Mouse (Mus musculus) heart, embryonic 10.5 days (tissue): Measurements from ENCODE around the gene Fras1. TPM values are rescaled to one million over a fixed set of nuclear protein-coding genes. Genes with fewer than 3 reads are reported as not detected.

Experiments
- DNase-seq: peaks from one replicate; pipeline ENCODE4 v3.0.0-alpha.2; 2017; ENCODE audit warnings: low spot score
- H3K27ac ChIP-seq: fragments of 300-500 bp; sonication (generic); 2 replicates; pipeline ENCODE4 v1.5.1; 2016; ENCODE audit warnings: mild to moderate bottlenecking
- H3K27me3 ChIP-seq: fragments of 300-500 bp; sonication (generic); 2 replicates; pipeline ENCODE4 v1.6.1; 2016; ENCODE audit warnings: mild to moderate bottlenecking; ENCODE audit not compliant: poor library complexity, insufficient read depth, severe bottlenecking
- H3K36me3 ChIP-seq: fragments of 300-500 bp; sonication (generic); 2 replicates; pipeline ENCODE4 v1.6.1; 2016; ENCODE audit warnings: mild to moderate bottlenecking, moderate library complexity
- H3K4me1 ChIP-seq: fragments of 300-500 bp; sonication (generic); 2 replicates; pipeline ENCODE4 v1.6.1; 2016; ENCODE audit warnings: mild to moderate bottlenecking
- H3K4me3 ChIP-seq: fragments of 300-500 bp; sonication (generic); 2 replicates; pipeline ENCODE4 v1.5.1; 2016; ENCODE audit warnings: mild to moderate bottlenecking, moderate library complexity
- H3K9me3 ChIP-seq: fragments of 300-500 bp; sonication (generic); 2 replicates; pipeline ENCODE4 v1.6.1; 2016; ENCODE audit warnings: mild to moderate bottlenecking, moderate library complexity
- WGBS: fragments of 180-500 bp; shearing (Covaris S2); methylation state at CpG from one replicate; pipeline ENCODE4 v1.1.7; 2016; 5-methylcytosine and 5-hydroxymethylcytosine counted together
- polyA plus RNA-seq: library from polyadenylated mRNA; unstranded; fragments of >200 nt; fragmentation: Nextera tagmentation; extraction: Ambion mirVana; gene quantifications from 2 replicates; pipeline ENCODE4 v1.2.1, GENCODE M21; 2016

Fras1 gene
- polyA plus RNA-seq, 1 experiment from 2014 or later = 26.9 TPM

DNA sequence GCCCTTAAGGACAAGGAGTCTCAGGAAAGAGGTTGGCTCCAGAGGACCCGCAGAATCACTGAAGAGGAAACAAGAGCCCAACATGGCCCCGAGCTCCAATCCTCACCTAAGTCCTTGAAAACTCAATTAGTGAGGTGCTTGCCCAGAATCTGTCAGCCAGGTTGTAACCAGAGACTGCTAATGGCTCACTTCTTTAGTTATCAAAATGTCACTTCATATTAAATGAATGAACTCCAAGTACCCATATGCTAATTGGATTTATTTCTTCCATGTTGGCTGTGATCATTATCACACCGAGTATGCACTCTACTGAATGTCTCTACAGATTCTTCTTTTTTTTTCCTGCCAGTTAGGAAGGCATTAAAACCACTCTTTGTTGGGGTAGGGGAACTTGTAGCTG is 47.8 kb downstream of the Fras1 start:
- DNase-seq = no peak

DNA sequence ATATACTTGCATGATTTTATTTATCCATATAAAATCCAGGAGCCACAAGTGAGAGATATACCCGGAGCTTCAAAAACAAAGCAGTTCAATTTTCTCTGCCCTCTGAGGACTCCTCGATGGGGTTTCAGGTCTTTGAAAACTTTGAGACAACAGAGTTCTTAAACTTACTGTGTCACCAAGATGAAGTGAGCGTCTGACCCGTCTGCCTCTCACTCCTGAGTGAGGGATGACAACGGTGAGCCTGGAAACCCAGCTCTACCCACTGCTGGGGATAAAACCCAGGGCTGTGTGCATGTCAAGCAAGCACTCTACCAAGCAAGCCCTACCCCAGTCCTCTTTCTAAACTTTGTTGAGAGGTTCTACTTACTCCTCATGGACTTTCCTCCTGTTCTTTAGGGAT is 49.0 kb downstream of the Fras1 start:
- DNase-seq = no peak
- Histone ChIP-seq H3K4me3 (no peak overlapping the region), H3K4me1 (peaks cover under 1% of the 10 kb centered on the region; the same call in 1 of the 2 replicates), H3K9me3 (no peaks in the 10 kb centered on the region), H3K27ac (no peak overlapping the region), H3K27me3 (no peaks in the 10 kb centered on the region), H3K36me3 (no peaks in the 10 kb centered on the region)
- 80% methylated on average over 5 of the region's 5 CpGs for WGBS

More for the DNA sequence above, 47.8 kb downstream of the Fras1 start:
- WGBS = 82% methylated on average over 3 of the region's 3 CpGs
- H3K27me3 ChIP-seq = no peaks in the 10 kb centered on the region
- no peak overlapping the region for H3K27ac ChIP-seq
- H3K4me1 ChIP-seq = no peaks in the 10 kb centered on the region
- H3K9me3 ChIP-seq = no peaks in the 10 kb centered on the region
- H3K36me3 ChIP-seq = no peaks in the 10 kb centered on the region
- H3K4me3 ChIP-seq = no peak overlapping the region

DNA sequence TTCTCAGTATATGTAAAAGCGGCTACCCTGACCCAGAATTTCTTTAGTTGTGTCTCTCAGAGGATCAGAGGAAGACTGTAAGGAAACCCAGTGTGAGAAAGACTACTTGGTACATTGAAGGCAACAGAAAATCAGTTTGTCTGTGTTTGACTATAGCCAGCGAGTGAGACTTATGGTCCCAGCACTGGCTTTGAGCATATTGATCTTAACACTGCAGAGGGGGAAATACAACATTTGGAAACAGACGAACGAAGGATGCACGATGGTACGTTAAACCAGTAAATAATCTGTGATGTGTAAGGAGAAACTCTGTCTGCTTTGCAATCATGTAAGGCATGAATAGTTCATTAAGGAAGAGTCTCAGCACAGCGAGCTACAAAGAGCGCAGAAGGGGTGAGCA is 51.6 kb downstream of the Fras1 start:
- WGBS = 91% methylated on average over 8 of the region's 8 CpGs

DNA sequence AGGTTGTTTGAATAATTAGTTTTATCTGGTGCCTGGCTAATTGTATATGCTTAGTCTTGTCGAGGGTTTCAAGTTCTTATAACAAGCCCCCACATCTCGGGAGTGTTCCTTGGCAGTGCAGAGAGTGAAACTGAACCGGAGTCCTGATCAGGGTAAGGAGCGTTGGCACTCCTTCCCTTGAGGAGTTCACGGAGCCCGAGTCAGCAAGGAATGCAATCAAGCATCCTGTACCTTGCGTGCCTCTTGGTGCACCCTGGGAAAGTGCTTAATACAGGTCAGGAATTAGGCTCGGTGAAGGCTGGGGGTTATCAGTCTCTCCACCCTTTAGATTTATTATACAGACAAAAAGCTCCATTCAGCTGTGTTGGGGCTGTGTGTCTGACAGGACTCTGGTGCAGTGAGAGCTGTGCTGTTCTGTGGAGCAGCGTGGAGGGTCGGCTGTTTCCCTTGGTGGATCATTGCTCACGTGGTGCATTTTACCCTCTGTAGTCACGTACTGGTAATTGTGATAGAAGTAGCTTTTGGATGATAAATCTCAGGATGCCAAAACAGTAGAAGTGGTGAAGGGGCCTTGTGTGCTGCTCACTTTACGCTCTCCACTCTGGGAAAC is 55.9 kb downstream of the Fras1 start:
- H3K9me3 ChIP-seq = no peaks in the 10 kb centered on the region
- no peak overlapping the region for H3K4me3 ChIP-seq
- peaks cover 21% of the 10 kb centered on the region for H3K4me1 ChIP-seq
- DNase-seq = no peak
- no peaks in the 10 kb centered on the region for H3K27me3 ChIP-seq
- H3K27ac ChIP-seq = no peak overlapping the region
- WGBS = 66% methylated on average over 13 of the region's 13 CpGs
- no peaks in the 10 kb centered on the region for H3K36me3 ChIP-seq

More for the DNA sequence above, 51.6 kb downstream of the Fras1 start:
- H3K9me3 ChIP-seq = no peaks in the 10 kb centered on the region
- no peaks in the 10 kb centered on the region for H3K36me3 ChIP-seq
- H3K27ac ChIP-seq = no peak overlapping the region
- no peak overlapping the region for H3K4me3 ChIP-seq
- no peaks in the 10 kb centered on the region for H3K27me3 ChIP-seq
- peak; percentile 52 for DNase-seq
- H3K4me1 ChIP-seq = peaks cover 21% of the 10 kb centered on the region

DNA sequence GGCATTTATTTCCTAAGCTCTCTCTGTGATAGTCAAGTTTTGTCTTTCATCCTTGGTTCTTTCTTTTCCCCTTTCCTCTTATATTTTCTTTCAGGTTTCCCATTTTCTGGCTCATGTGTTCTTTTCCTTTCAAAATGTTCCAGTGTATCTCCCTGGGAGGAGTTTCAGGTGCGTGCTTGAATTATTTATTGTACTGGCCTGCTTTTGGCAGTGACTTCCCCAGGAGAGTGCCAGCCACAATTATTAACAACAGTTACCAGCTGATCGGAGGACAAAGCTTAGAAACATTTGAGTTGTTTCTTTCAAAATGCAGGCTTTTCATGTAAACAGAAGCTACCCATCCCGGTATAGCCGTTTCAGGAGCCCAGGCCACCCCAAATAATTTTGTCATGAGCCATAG is 64.1 kb downstream of the Fras1 start:
- H3K4me3 ChIP-seq = no peak overlapping the region
- no peaks in the 10 kb centered on the region for H3K36me3 ChIP-seq
- DNase-seq = peak; percentile 28
- H3K27ac ChIP-seq = no peak overlapping the region
- 87% methylated on average over 4 of the region's 4 CpGs for WGBS
- H3K4me1 ChIP-seq = peaks cover 9% of the 10 kb centered on the region; the same call in 1 of the 2 replicates
- no peaks in the 10 kb centered on the region for H3K27me3 ChIP-seq
- no peaks in the 10 kb centered on the region for H3K9me3 ChIP-seq

- Histone ChIP-seq H3K36me3 (no peaks in the 10 kb centered on the region), H3K4me1 (peaks cover 9% of the 10 kb centered on the region; the same call in 1 of the 2 replicates), H3K27me3 (no peaks in the 10 kb centered on the region), H3K9me3 (no peaks in the 10 kb centered on the region), H3K27ac (no peak overlapping the region), H3K4me3 (no peak overlapping the region)
- WGBS = 88% methylated on average over 4 of the region's 4 CpGs
- DNase-seq = peak; percentile 67
Observed at GRCm38 (mm10) chr5:96439811-96440210, 66.1 kb downstream of the Fras1 start.

DNA sequence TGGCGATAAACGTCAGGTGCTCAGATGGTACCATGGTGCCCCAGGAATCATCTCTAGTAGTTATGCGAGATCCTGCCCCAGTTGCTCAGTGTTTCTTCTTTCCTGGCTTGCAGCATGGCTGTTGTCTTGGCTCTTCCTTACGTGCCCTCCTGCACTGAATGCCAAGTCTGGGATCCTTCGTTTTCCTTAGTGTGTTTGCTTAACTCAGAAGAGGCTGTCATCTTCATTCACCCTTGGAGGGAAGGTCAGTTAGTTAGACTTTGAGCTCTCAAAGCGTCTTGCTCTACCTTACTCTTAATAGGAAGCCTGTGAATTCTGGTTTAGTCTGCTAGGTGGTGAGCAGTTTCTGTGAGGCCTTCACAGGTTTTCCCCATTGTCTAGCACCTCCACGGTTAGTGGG is 73.7 kb downstream of the Fras1 start:
- WGBS = 86% methylated on average over 7 of the region's 7 CpGs
- H3K9me3 ChIP-seq = no peaks in the 10 kb centered on the region
- H3K36me3 ChIP-seq = no peaks in the 10 kb centered on the region
- DNase-seq = no peak
- H3K4me1 ChIP-seq = no peaks in the 10 kb centered on the region
- no peak overlapping the region for H3K27ac ChIP-seq
- H3K4me3 ChIP-seq = no peak overlapping the region
- H3K27me3 ChIP-seq = no peaks in the 10 kb centered on the region

- H3K27me3 ChIP-seq = no peaks in the 10 kb centered on the region
- 89% methylated on average over 1 of the region's 1 CpGs for WGBS
- DNase-seq = no peak
- H3K27ac ChIP-seq = no peak overlapping the region
- no peak overlapping the region for H3K4me3 ChIP-seq
- no peaks in the 10 kb centered on the region for H3K36me3 ChIP-seq
- peaks cover 34% of the 10 kb centered on the region for H3K4me1 ChIP-seq
- no peaks in the 10 kb centered on the region for H3K9me3 ChIP-seq
Observed at GRCm38 (mm10) chr5:96452027-96452426, 78.3 kb downstream of the Fras1 start.

- Histone ChIP-seq H3K4me1 (peaks cover 34% of the 10 kb centered on the region), H3K27ac (no peak overlapping the region), H3K4me3 (no peak overlapping the region), H3K36me3 (no peaks in the 10 kb centered on the region), H3K9me3 (no peaks in the 10 kb centered on the region), H3K27me3 (no peaks in the 10 kb centered on the region)
- DNase-seq = no peak
- 88% methylated on average over 5 of the region's 5 CpGs for WGBS
Observed at GRCm38 (mm10) chr5:96453386-96453785, 79.6 kb downstream of the Fras1 start.

- 63% methylated on average over 3 of the region's 3 CpGs for WGBS
- Histone ChIP-seq H3K27me3 (no peaks in the 10 kb centered on the region), H3K4me3 (no peak overlapping the region), H3K36me3 (no peaks in the 10 kb centered on the region), H3K4me1 (peaks cover 34% of the 10 kb centered on the region), H3K9me3 (no peaks in the 10 kb centered on the region), H3K27ac (peak overlapping the region; percentile 45; the same call in 1 of the 2 replicates)
- no peak for DNase-seq
Observed at GRCm38 (mm10) chr5:96454422-96454821, 80.7 kb downstream of the Fras1 start.

DNA sequence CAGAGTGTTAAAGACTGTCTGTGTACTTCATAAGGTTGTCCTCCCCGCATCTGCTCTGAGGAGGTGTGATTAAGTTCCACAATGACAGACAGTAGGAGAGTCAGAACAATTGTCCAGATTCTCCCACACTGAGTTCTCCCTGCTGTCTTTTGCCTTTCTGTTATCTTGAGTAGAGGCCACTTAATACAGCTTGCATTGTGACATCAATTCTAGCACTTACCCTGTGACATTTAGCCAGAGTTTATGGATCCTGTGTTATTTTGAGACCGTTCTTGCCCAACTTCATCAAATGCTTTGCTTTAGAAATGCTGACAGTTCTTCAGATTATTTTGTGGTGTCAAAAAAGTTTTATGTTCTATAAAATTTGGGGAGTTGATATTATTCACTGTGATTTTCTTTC is 81.5 kb downstream of the Fras1 start:
- 45% methylated on average over 2 of the region's 2 CpGs for WGBS
- peaks cover 34% of the 10 kb centered on the region for H3K4me1 ChIP-seq
- H3K27me3 ChIP-seq = no peaks in the 10 kb centered on the region
- no peak overlapping the region for H3K4me3 ChIP-seq
- DNase-seq = no peak
- H3K9me3 ChIP-seq = no peaks in the 10 kb centered on the region
- H3K36me3 ChIP-seq = no peaks in the 10 kb centered on the region
- peak overlapping the region; percentile 47; the same call in 1 of the 2 replicates for H3K27ac ChIP-seq

GRCm38 (mm10) chr5:96457436-96457958 is 83.7 kb downstream of the Fras1 start:
- Histone ChIP-seq H3K27me3 (no peaks in the 10 kb centered on the region), H3K27ac (no peak overlapping the region), H3K36me3 (no peaks in the 10 kb centered on the region), H3K9me3 (no peaks in the 10 kb centered on the region), H3K4me3 (no peak overlapping the region), H3K4me1 (peaks cover 39% of the 10 kb centered on the region)
- 78% methylated on average over 4 of the region's 4 CpGs for WGBS
- no peak for DNase-seq

DNA sequence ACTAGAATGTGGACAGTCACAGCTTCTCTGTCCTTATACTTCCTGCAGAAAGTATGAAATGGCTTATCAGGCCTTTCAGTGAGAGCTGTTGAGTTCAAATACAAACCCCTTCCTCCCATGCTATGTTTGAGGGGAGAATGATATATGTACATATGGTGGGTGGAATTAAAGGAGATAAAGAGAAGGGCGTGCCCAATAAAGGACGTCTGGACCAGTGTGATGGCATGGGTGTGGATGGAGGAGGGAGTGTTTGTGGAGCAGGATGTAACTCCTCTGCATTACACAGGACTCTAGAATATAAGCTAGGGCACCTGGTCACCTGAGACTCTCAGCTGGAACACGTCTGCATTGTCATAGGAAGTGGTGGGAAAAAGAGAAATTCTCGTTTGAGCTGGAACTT is 85.8 kb downstream of the Fras1 start:
- no peak for DNase-seq
- 76% methylated on average over 4 of the region's 4 CpGs for WGBS
- no peak overlapping the region for H3K4me3 ChIP-seq
- H3K9me3 ChIP-seq = no peaks in the 10 kb centered on the region
- peaks cover 34% of the 10 kb centered on the region for H3K4me1 ChIP-seq
- H3K36me3 ChIP-seq = no peaks in the 10 kb centered on the region
- no peak overlapping the region for H3K27ac ChIP-seq
- no peaks in the 10 kb centered on the region for H3K27me3 ChIP-seq

GRCm38 (mm10) chr5:96462197-96462596 is 88.4 kb downstream of the Fras1 start:
- Histone ChIP-seq H3K27ac (no peak overlapping the region), H3K9me3 (no peaks in the 10 kb centered on the region), H3K4me1 (peaks cover 15% of the 10 kb centered on the region; the same call in 1 of the 2 replicates), H3K27me3 (no peaks in the 10 kb centered on the region), H3K4me3 (no peak overlapping the region), H3K36me3 (no peaks in the 10 kb centered on the region)
- no peak for DNase-seq
- WGBS = 90% methylated on average over 2 of the region's 2 CpGs
